Mouse (Mus musculus): Measurements from ENCODE around the gene Spag7. TPM values are rescaled to one million over a fixed set of nuclear protein-coding genes. Genes with fewer than 3 reads are reported as not detected.

The Spag7 gene
- 89.4 and 93.2 TPM in 2 replicates for polyA plus RNA-seq (2012; rRNA removed)

- peak; percentile 94 for DNase-seq (ENCODE audit: low spot score)
These were observed at the start of gene Spag7 for GRCm38 (mm10) chr11:70668771-70669505. Gene Spag7 (minus strand): TSS chr11:70669416.

- no peak for DNase-seq (ENCODE audit: low spot score)
These were observed 49.3 kb upstream of the Spag7 start for GRCm38 (mm10) chr11:70718481-70718880.

- no peak for DNase-seq (ENCODE audit: low spot score)
These were observed 46.6 kb upstream of the Spag7 start for GRCm38 (mm10) chr11:70715832-70716231.

- DNase-seq (ENCODE audit: low spot score): no peak
These were observed 44.0 kb upstream of the Spag7 start for GRCm38 (mm10) chr11:70713222-70713621.

- no peak for DNase-seq (ENCODE audit: low spot score)
These were observed 41.8 kb upstream of the Spag7 start for GRCm38 (mm10) chr11:70711026-70711425.

- no peak for DNase-seq (ENCODE audit: low spot score)
These were observed 36.9 kb upstream of the Spag7 start for GRCm38 (mm10) chr11:70706127-70706526.

- no peak for DNase-seq (ENCODE audit: low spot score)
These were observed 33.6 kb upstream of the Spag7 start for GRCm38 (mm10) chr11:70702781-70703180.

- DNase-seq (ENCODE audit: low spot score): no peak
These were observed 32.9 kb upstream of the Spag7 start for GRCm38 (mm10) chr11:70701984-70702733.

- no peak for DNase-seq (ENCODE audit: low spot score)
These were observed 32.2 kb upstream of the Spag7 start for GRCm38 (mm10) chr11:70701221-70701955.

- peak; percentile 78 for DNase-seq (ENCODE audit: low spot score)
These were observed 31.4 kb upstream of the Spag7 start for GRCm38 (mm10) chr11:70700613-70701012.

- DNase-seq (ENCODE audit: low spot score): peak; percentile 96
These were observed 30.7 kb upstream of the Spag7 start, which contains the start of the genes Inca1 and Kif1c for GRCm38 (mm10) chr11:70699722-70700556. Gene Inca1 (minus strand): TSS chr11:70700155. Gene Kif1c (plus strand): TSS chr11:70700548.

GRCm38 (mm10) chr11:70699051-70699450, 29.8 kb upstream of the Spag7 start:
- no peak for DNase-seq (ENCODE audit: low spot score)

- no peak for DNase-seq (ENCODE audit: low spot score)
These were observed 28.2 kb upstream of the Spag7 start for GRCm38 (mm10) chr11:70697376-70697775.

- no peak for DNase-seq (ENCODE audit: low spot score)
These were observed 24.3 kb upstream of the Spag7 start for GRCm38 (mm10) chr11:70693504-70693903.

GRCm38 (mm10) chr11:70689578-70689977, 20.4 kb upstream of the Spag7 start:
- DNase-seq (ENCODE audit: low spot score): no peak

GRCm38 (mm10) chr11:70688372-70688771, 19.2 kb upstream of the Spag7 start:
- no peak for DNase-seq (ENCODE audit: low spot score)

GRCm38 (mm10) chr11:70687601-70688199, 18.5 kb upstream of the Spag7 start, which contains the start of gene Camta2:
Gene Camta2 (minus strand): TSS chr11:70688105.
- DNase-seq (ENCODE audit: low spot score): peak; percentile 85

- no peak for DNase-seq (ENCODE audit: low spot score)
These were observed 17.8 kb upstream of the Spag7 start for GRCm38 (mm10) chr11:70686901-70687566.

- no peak for DNase-seq (ENCODE audit: low spot score)
These were observed 14.4 kb upstream of the Spag7 start for GRCm38 (mm10) chr11:70683640-70684039.

- DNase-seq (ENCODE audit: low spot score): no peak
These were observed 12.8 kb upstream of the Spag7 start for GRCm38 (mm10) chr11:70681897-70682581.

Data from urinary bladder, adult 2 months (tissue).